19 mouse cellular contexts compared by ENCODE assay signal in genomic region chr15:80038110-80038391, GRCm38 (mm10). TPM values are rescaled to one million over a fixed set of nuclear protein-coding genes. Genes with fewer than 3 reads are reported as not detected.
"Had no signal": no experiment of that assay in that cellular context is flagged by ENCODE, and none has a peak within 500 bp of the region (broad histone marks: within the 10 kb centered on the region; RNA-seq: fewer than 3 reads in every experiment).

No protein-coding gene starts in this region.

- H3K4me1 ChIP-seq: limb, embryonic 12.5 days; midbrain, embryonic 15.5 days; neural tube, embryonic 13.5 days; stomach, embryonic 15.5 days had no signal

- H3K27ac ChIP-seq: limb, embryonic 12.5 days; liver, embryonic 14.5 days; midbrain, embryonic 15.5 days; neural tube, embryonic 13.5 days; stomach, embryonic 15.5 days had no signal

- H3K4me2 ChIP-seq: limb, embryonic 12.5 days; midbrain, embryonic 11.5 days; midbrain, embryonic 15.5 days; neural tube, embryonic 13.5 days; stomach, embryonic 15.5 days had no signal

- ATAC-seq: midbrain, embryonic 15.5 days had no signal

- H3K9ac ChIP-seq: limb, embryonic 12.5 days; liver, embryonic 14.5 days; midbrain, embryonic 15.5 days; neural tube, embryonic 13.5 days; stomach, embryonic 15.5 days had no signal

- H3K36me3 ChIP-seq: limb, embryonic 12.5 days; midbrain, embryonic 15.5 days; neural tube, embryonic 13.5 days; stomach, embryonic 15.5 days had no signal

- H3K27me3 ChIP-seq: limb, embryonic 12.5 days; midbrain, embryonic 15.5 days; neural tube, embryonic 13.5 days; stomach, embryonic 15.5 days had no signal

- H3K4me3 ChIP-seq: limb, embryonic 12.5 days; megakaryocyte, embryonic 14.5 days; midbrain, embryonic 15.5 days; neural tube, embryonic 13.5 days; stomach, embryonic 15.5 days had no signal

- H3K9me3 ChIP-seq: midbrain, embryonic 15.5 days; neural tube, embryonic 13.5 days; stomach, embryonic 15.5 days had no signal

- DNase-seq: kidney, adult 11 months; kidney, adult 9 months; kidney, postnatal 14 days; liver; lung, adult 18-20 months; lung, postnatal 36 days; retina, postnatal 1 day; right cerebral cortex, postnatal 4 days; spleen, adult 18-20 months; thymus, adult 2 months; thymus, postnatal 25 days had no signal

RNA-seq across cellular contexts. Expression of gene Syngr1, which starts 53.1 kb away (rescaled TPM):
- total RNA-seq: monocyte, adult 5-6 weeks had no signal
